Mouse (Mus musculus) intestine, embryonic 16.5 days (tissue): ENCODE data around the gene Agxt2. TPM values are rescaled to one million over a fixed set of nuclear protein-coding genes. Genes with fewer than 3 reads are reported as not detected.
A peak's percentile ranks its signal among the peaks of the same experiment; 100 is the strongest.

Experiments used
- ATAC-seq: fragments of 200-750 bp; cut with Nextera tagmentation; 2 replicates; pipeline ENCODE4 v1.8.0; 2017; ENCODE audit warnings: moderate TSS enrichment, moderate library complexity
- H3K27ac ChIP-seq: fragments of 300-500 bp; sonication (generic); 2 replicates; pipeline ENCODE4 v1.5.1; 2014; ENCODE audit warnings: mild to moderate bottlenecking, low read length
- H3K27me3 ChIP-seq: fragments of 300-500 bp; sonication (generic); replicated peaks from 2 replicates; pipeline ENCODE4 v1.6.1; 2014; ENCODE audit warnings: low read length, control low read depth, mixed read lengths; ENCODE audit not compliant: control insufficient read depth, insufficient read depth
- H3K36me3 ChIP-seq: fragments of 300-500 bp; sonication (generic); 2 replicates; pipeline ENCODE4 v1.6.1; 2014; ENCODE audit warnings: low read length, control low read depth; ENCODE audit not compliant: control insufficient read depth, insufficient read depth
- H3K4me1 ChIP-seq: fragments of 300-500 bp; sonication (generic); 2 replicates; pipeline ENCODE4 v1.6.1; 2014; ENCODE audit warnings: low read length, control low read depth, mixed read lengths; ENCODE audit not compliant: control insufficient read depth, insufficient read depth
- H3K4me2 ChIP-seq: fragments of 300-500 bp; sonication (generic); 2 replicates; pipeline ENCODE4 v1.6.1; 2014; ENCODE audit warnings: low read depth, low read length, control low read depth
- H3K4me3 ChIP-seq: fragments of 300-500 bp; sonication (generic); 2 replicates; pipeline ENCODE4 v1.5.1; 2014; ENCODE audit warnings: mild to moderate bottlenecking, low read length
- H3K9ac ChIP-seq: fragments of 300-500 bp; sonication (generic); 2 replicates; pipeline ENCODE4 v1.6.1; 2014; ENCODE audit warnings: low read depth, low read length
- H3K9me3 ChIP-seq: fragments of 300-500 bp; sonication (generic); 2 replicates; pipeline ENCODE4 v1.6.1; 2016; ENCODE audit warnings: low read length, control low read depth; ENCODE audit not compliant: control insufficient read depth
- WGBS: fragments of 180-500 bp; shearing (Covaris S2); extraction: QIAGEN DNeasy Blood & Tissue Kit; methylation state at CpG from one replicate; pipeline ENCODE4 v1.1.7; 2014; 5-methylcytosine and 5-hydroxymethylcytosine counted together
- polyA plus RNA-seq: library from polyadenylated mRNA; unstranded; fragments of >200 nt; fragmentation: Nextera tagmentation; extraction: Ambion mirVana; gene quantifications from 2 replicates; pipeline ENCODE4 v1.2.1, GENCODE M21; 2015

The Agxt2 gene
- polyA plus RNA-seq, 1 experiment from 2014 or later = 0.44 TPM

GRCm38 (mm10) chr15:10375404-10375803 is 17.1 kb downstream of the Agxt2 start:
- WGBS = 26% methylated on average over 3 of the region's 3 CpGs
- Histone ChIP-seq H3K27me3 (no peaks in the 10 kb centered on the region), H3K4me2 (no peak overlapping the region), H3K4me3 (no peak overlapping the region), H3K27ac (no peak overlapping the region), H3K9ac (no peak overlapping the region), H3K36me3 (no peaks in the 10 kb centered on the region), H3K9me3 (no peaks in the 10 kb centered on the region), H3K4me1 (no peaks in the 10 kb centered on the region)
- ATAC-seq = no peak

DNA sequence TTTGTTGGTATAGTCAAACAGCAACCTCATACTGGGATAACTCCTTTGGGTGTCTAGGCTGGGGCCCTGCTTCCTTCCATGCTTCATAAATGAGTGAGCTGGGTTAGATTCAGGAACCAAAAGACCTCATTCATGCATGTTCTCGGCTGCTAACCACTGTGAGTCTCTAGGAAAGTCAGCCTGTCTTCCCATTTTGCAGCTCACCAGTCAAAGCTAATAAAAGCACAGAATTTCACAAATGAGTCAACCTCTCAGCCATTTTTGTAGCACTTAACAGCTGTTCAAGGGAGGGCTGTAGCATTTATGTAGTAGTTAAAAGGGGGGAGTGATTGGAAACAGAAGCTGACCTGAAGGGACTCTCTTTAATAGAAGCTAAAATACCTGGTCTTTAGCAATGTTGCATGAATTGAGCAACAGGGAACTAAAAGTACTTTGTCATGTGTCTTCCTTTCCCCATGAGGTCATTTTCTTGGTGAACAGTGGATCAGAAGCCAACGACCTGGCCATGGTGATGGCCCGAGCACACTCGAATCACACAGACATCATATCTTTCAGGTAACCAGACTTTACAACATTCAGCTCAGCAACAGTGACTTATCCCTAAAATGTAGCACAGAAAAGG is 20.1 kb downstream of the Agxt2 start:
- ATAC-seq = no peak
- Histone ChIP-seq H3K4me1 (no peaks in the 10 kb centered on the region), H3K4me3 (no peak overlapping the region), H3K27me3 (no peaks in the 10 kb centered on the region), H3K36me3 (no peaks in the 10 kb centered on the region), H3K27ac (no peak overlapping the region), H3K9ac (no peak overlapping the region), H3K4me2 (no peak overlapping the region), H3K9me3 (no peaks in the 10 kb centered on the region)
- WGBS = 81% methylated on average over 4 of the region's 4 CpGs

DNA sequence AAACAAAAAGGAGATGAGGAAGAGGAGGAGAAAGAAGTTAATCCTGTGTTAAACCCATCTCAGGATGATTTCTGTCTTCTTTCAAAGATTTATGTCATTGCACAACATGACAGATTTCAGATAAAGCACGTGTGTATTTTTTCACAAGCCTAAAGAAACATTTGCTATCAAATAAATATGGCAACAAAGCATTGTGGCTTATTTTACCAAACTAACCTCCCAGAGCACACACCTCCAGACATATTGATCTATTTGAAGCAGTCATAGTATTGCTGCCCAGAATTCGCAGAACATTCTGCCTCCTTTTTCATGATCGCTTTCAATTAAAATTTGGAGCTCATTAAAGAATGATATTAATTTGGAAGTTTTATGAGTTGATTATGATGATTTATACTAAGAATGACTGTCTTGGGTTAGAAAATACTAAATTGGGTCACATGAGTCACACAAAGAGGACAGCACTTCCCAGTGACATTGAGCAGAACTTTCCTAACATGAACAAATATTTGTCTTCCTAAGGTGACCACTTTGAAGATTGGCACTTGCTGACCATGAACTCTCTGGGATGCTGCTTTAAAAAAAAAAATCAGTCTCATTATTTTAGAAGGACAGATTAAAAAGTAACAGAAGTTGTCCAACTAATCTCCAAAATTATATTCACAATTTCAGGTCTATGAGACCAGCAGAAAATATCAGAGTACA is 21.6 kb downstream of the Agxt2 start:
- no peak overlapping the region for H3K4me2 ChIP-seq
- no peak for ATAC-seq
- H3K27ac ChIP-seq = no peak overlapping the region
- no peak overlapping the region for H3K9ac ChIP-seq
- no peaks in the 10 kb centered on the region for H3K36me3 ChIP-seq
- WGBS = 82% methylated on average over 3 of the region's 3 CpGs
- H3K9me3 ChIP-seq = no peaks in the 10 kb centered on the region
- no peaks in the 10 kb centered on the region for H3K27me3 ChIP-seq
- H3K4me3 ChIP-seq = no peak overlapping the region
- H3K4me1 ChIP-seq = no peaks in the 10 kb centered on the region

- 79% methylated on average over 2 of the region's 2 CpGs for WGBS
- ATAC-seq = no peak
- Histone ChIP-seq H3K36me3 (no peaks in the 10 kb centered on the region), H3K27me3 (no peaks in the 10 kb centered on the region), H3K9me3 (no peaks in the 10 kb centered on the region), H3K27ac (no peak overlapping the region), H3K4me1 (no peaks in the 10 kb centered on the region), H3K4me2 (no peak overlapping the region), H3K4me3 (no peak overlapping the region), H3K9ac (no peak overlapping the region)
These were observed 28.9 kb downstream of the Agxt2 start for GRCm38 (mm10) chr15:10387263-10387662.

DNA sequence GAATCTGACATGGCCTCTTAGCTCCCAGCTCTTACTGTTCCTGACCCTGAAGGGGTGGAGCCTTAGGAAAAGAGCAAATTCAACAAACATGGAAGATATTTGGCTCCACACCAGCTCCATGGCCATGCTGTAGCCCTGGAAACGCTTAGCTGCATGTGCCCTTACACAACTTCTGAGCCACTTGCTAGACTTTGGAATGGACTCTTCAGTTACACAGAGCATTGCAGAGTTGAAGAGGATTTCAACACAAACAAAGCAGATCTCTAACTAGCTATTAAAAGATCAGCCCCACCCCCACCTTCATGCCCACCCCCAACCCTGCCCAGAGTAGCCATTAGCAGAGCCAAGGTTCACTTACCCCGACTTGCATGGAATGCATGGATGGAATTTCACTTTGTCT is 41.5 kb downstream of the Agxt2 start:
- no peak overlapping the region for H3K9ac ChIP-seq
- no peaks in the 10 kb centered on the region for H3K27me3 ChIP-seq
- no peaks in the 10 kb centered on the region for H3K4me1 ChIP-seq
- no peaks in the 10 kb centered on the region for H3K9me3 ChIP-seq
- H3K36me3 ChIP-seq = no peaks in the 10 kb centered on the region
- no peak overlapping the region for H3K27ac ChIP-seq
- H3K4me3 ChIP-seq = no peak overlapping the region
- 60% methylated on average over 2 of the region's 2 CpGs for WGBS
- no peak overlapping the region for H3K4me2 ChIP-seq
- 0 out of 2 replicates have a peak, but pooled peaks have one; percentile 38 for ATAC-seq

DNA sequence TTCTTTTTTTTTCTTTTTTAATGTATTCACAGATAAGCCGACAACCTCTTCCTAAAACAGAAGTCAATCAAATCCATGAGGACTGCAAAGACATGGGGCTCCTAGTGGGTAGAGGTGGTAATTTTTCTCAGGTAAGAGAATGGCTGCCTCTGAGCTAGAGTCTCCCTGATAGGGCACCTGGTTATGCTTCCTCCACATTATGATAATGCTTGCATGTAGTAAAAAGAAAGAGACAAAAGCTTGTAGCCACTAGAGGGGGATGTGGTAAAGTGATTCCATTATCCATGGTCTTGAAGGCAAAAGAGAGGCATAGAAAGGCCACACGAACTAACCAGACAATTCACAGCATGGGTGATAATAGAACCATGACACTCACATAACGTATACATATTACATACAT is 42.1 kb downstream of the Agxt2 start:
- 62% methylated on average over 3 of the region's 3 CpGs for WGBS
- no peak overlapping the region for H3K9ac ChIP-seq

GRCm38 (mm10) chr15:10409842-10410241 is 51.5 kb downstream of the Agxt2 start:
- no peak overlapping the region for H3K9ac ChIP-seq
- H3K27me3 ChIP-seq = no peaks in the 10 kb centered on the region
- ATAC-seq = no peak
- H3K4me1 ChIP-seq = no peaks in the 10 kb centered on the region
- H3K4me2 ChIP-seq = no peak overlapping the region
- no peak overlapping the region for H3K27ac ChIP-seq
- no peaks in the 10 kb centered on the region for H3K36me3 ChIP-seq
- H3K4me3 ChIP-seq = no peak overlapping the region
- WGBS = 86% methylated on average over 3 of the region's 3 CpGs
- H3K9me3 ChIP-seq = no peaks in the 10 kb centered on the region

More for the DNA sequence above, 42.1 kb downstream of the Agxt2 start:
- no peaks in the 10 kb centered on the region for H3K9me3 ChIP-seq
- no peaks in the 10 kb centered on the region for H3K36me3 ChIP-seq
- no peak overlapping the region for H3K4me2 ChIP-seq
- no peak overlapping the region for H3K4me3 ChIP-seq
- no peaks in the 10 kb centered on the region for H3K4me1 ChIP-seq
- no peak for ATAC-seq
- H3K27ac ChIP-seq = no peak overlapping the region
- no peaks in the 10 kb centered on the region for H3K27me3 ChIP-seq

DNA sequence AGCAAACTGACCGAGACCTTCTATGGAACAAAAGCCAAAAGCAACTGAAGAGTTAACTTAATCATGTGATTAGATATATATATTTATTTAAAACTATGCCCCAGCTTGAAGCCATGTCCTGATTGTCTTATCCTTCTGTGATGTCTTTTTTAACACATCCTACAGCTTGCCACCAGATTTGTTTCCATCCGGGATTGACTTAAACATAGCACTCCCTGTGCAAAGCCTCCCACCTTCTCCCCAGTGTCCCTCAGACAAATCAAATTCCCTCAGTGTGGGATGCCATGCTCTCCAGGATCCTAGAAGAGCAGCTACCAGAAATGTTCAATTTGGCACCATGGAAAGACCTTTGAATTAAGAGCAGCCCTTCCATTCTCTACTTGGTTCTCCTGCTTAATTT is 52.5 kb downstream of the Agxt2 start:
- 79% methylated on average over 2 of the region's 2 CpGs for WGBS
- H3K4me3 ChIP-seq = no peak overlapping the region
- no peak for ATAC-seq
- H3K9ac ChIP-seq = no peak overlapping the region
- H3K36me3 ChIP-seq = no peaks in the 10 kb centered on the region
- no peak overlapping the region for H3K27ac ChIP-seq
- H3K27me3 ChIP-seq = no peaks in the 10 kb centered on the region
- H3K4me1 ChIP-seq = no peaks in the 10 kb centered on the region
- H3K9me3 ChIP-seq = no peaks in the 10 kb centered on the region
- H3K4me2 ChIP-seq = no peak overlapping the region

- Histone ChIP-seq H3K9me3 (no peaks in the 10 kb centered on the region), H3K9ac (no peak overlapping the region), H3K27me3 (no peaks in the 10 kb centered on the region), H3K4me1 (no peaks in the 10 kb centered on the region), H3K27ac (no peak overlapping the region), H3K4me3 (no peak overlapping the region), H3K4me2 (no peak overlapping the region), H3K36me3 (no peaks in the 10 kb centered on the region)
- no peak for ATAC-seq
- 84% methylated on average over 6 of the region's 6 CpGs for WGBS
These were observed 55.3 kb downstream of the Agxt2 start for GRCm38 (mm10) chr15:10413656-10414055.
